Mouse (Mus musculus) kidney, postnatal 0 days (tissue): Measurements from ENCODE around the gene Trpc3. TPM values are rescaled to one million over a fixed set of nuclear protein-coding genes. Genes with fewer than 3 reads are reported as not detected.

Source experiments
- ATAC-seq: fragments of 200-750 bp; cut with Nextera tagmentation; replicated peaks from 2 replicates; pipeline ENCODE4 v1.8.0; 2017; ENCODE audit warnings: low read depth, moderate number of reproducible peaks, moderate TSS enrichment, moderate library complexity; ENCODE audit not compliant: low FRiP score
- DNase-seq: peaks from one replicate; pipeline ENCODE4 v3.0.0-alpha.2; 2016; ENCODE audit warnings: low spot score
- H3K27ac ChIP-seq: fragments of 300-500 bp; sonication (generic); 2 replicates; pipeline ENCODE4 v1.5.1; 2014; ENCODE audit warnings: mild to moderate bottlenecking
- H3K27me3 ChIP-seq: fragments of 300-500 bp; sonication (generic); 2 replicates; pipeline ENCODE4 v1.6.1; 2014; ENCODE audit warnings: low read length, mixed read lengths; ENCODE audit not compliant: insufficient read depth
- H3K36me3 ChIP-seq: fragments of 300-500 bp; sonication (generic); 2 replicates; pipeline ENCODE4 v1.6.1; 2014; ENCODE audit warnings: low read length, mixed read lengths; ENCODE audit not compliant: insufficient read depth
- H3K4me1 ChIP-seq: fragments of 300-500 bp; sonication (generic); replicated peaks from 2 replicates; pipeline ENCODE4 v1.6.1; 2014; ENCODE audit warnings: antibody characterized with exemption, low read length, mixed read lengths; ENCODE audit not compliant: insufficient read depth
- H3K4me2 ChIP-seq: fragments of 300-500 bp; sonication (generic); 2 replicates; pipeline ENCODE4 v1.6.1; 2014; ENCODE audit warnings: mild to moderate bottlenecking, low read length, moderate library complexity, mixed read lengths
- H3K4me3 ChIP-seq: fragments of 300-500 bp; sonication (generic); replicated peaks from 2 replicates; pipeline ENCODE4 v1.5.1; 2014; ENCODE audit warnings: low read depth, low read length
- H3K9ac ChIP-seq: fragments of 300-500 bp; sonication (generic); 2 replicates; pipeline ENCODE4 v1.6.1; 2014; ENCODE audit warnings: low read depth, low read length
- H3K9me3 ChIP-seq: fragments of 300-500 bp; sonication (generic); replicated peaks from 2 replicates; pipeline ENCODE4 v1.6.1; 2016; ENCODE audit warnings: low read length, inconsistent platforms, mixed read lengths
- CTCF ChIP-seq: IDR thresholded peaks from 2 replicates; pipeline ENCODE4 v1.5.1; 2016; ENCODE audit warnings: antibody characterized with exemption, low read depth, mild to moderate bottlenecking, moderate library complexity
- WGBS: fragments of 180-500 bp; shearing (Covaris S2); extraction: QIAGEN DNeasy Blood & Tissue Kit; methylation state at CpG from one replicate; pipeline ENCODE4 v1.1.7; 2014; 5-methylcytosine and 5-hydroxymethylcytosine counted together
- polyA plus RNA-seq: library from polyadenylated mRNA; unstranded; fragments of >200 nt; fragmentation: Nextera tagmentation; extraction: Ambion mirVana; gene quantifications from 2 replicates; pipeline ENCODE4 v1.2.1, GENCODE M21; 2015

Trpc3 gene
- polyA plus RNA-seq, result 5.5 and 6.0 TPM in 2 replicates

DNA sequence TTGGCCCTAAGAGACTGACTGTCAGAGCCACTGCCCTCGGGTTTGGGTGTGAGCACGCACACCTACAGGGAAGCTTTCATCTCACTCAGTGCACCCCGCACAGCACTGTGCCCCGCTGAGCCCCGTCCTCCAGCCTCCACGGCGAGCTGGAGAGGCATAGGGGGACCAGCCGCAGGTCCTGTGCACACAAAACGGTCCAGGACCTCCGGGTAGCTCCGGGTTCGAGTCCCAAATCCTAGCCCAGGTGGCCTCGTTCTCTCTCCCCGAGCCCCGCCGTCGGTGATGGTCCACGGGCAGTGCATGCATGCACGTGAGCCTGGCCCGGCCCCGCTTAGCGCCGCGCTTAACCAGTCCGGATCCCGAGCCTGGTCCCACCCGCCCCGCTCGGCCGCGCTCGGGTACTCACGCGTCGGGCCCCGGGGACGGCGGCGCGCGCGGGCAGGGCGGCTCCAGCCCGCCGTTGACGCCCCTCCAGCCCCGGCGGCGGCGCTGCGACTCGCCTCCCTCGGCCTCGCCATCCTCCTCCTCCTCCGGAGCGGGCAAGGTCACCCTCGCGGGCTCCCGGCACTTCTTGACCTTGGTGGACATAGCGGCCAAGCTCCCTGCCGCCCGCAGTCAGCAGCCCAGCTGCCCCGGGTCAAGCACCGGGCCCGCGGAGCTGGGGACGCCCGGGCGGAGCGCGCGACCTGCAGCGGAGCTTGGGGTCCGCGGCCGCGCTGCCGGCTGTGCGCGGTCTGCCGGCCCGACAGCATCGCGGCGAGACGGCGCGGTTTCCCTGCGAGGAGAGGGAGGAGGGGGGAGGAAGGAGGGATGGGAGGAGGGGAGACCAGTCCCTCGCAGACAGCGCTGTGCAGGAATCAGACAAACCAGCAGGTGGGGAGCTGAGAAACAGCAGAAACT is at the start of gene Trpc3:
Gene Trpc3 (minus strand): TSS at position 776 of the 900 bp plus-strand sequence.
- Histone ChIP-seq H3K27ac (0 out of 2 replicates have a peak within 1 kb of the TSS, but pooled peaks have one; percentile 47), H3K9ac (peak within 1 kb of the TSS; percentile 62), H3K36me3 (no peaks in the 10 kb centered on the region), H3K4me3 (peak within 1 kb of the TSS; percentile 69), H3K4me1 (peaks cover 6% of the 10 kb centered on the region; the same call in 1 of the 2 replicates), H3K27me3 (no peaks in the 10 kb centered on the region), H3K9me3 (no peaks in the 10 kb centered on the region), H3K4me2 (peak within 1 kb of the TSS; percentile 81)
- WGBS, result under 1% methylated on average over 88 of the region's 91 CpGs
- DNase-seq (peak; percentile 79), ATAC-seq (peak; percentile 79)
- TF ChIP-seq CTCF, result peak; percentile 39; the same call in 1 of the 2 replicates

DNA sequence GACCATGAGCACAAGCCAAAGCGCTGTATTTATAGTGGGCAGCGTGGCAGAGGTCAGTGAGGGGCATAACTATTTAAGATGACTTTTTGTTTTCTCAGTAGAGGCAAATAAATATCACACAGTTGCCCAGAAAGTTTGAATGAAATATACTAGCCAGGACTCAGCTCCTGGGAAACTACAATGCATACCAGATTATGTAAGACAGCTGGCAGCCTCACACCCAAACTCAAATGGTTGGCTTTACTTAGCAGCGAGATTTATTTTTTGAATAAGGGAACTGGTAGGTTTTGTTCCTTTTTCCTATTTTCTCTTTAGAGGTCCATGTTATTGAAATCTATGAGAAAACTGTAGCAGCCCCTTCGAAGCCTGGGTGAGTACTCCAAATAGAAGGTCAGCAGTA is 48.1 kb upstream of the Trpc3 start:
- H3K4me3 ChIP-seq, result no peak overlapping the region
- no peaks in the 10 kb centered on the region for H3K36me3 ChIP-seq
- DNase-seq, result no peak
- WGBS, result 48% methylated on average over 4 of the region's 4 CpGs
- H3K9ac ChIP-seq, result no peak overlapping the region
- no peaks in the 10 kb centered on the region for H3K4me1 ChIP-seq
- ATAC-seq, result no peak
- no peak for TF ChIP-seq CTCF
- H3K4me2 ChIP-seq, result no peak overlapping the region
- no peaks in the 10 kb centered on the region for H3K27me3 ChIP-seq
- H3K9me3 ChIP-seq, result no peaks in the 10 kb centered on the region
- H3K27ac ChIP-seq, result no peak overlapping the region

DNA sequence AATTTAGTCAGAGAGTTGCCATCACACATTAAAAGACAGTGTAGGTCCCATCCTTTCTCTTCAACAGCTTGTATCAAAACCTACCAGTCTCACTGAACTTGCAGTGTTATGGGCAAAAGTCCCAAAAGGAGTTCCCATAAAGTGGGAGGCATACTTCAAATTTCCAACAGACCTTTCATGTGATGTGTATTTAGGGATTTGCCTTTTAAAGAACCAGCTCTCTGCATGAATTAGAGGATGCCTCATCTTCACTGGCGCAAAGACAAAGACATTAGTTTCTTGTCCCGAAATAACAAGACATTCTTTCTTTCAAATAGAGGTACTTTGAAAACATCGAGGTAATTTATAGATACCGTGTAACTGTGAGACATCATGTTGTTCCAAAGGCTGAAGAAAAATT is 43.1 kb upstream of the Trpc3 start:
- 89% methylated on average over 4 of the region's 4 CpGs for WGBS
- Histone ChIP-seq H3K27ac (no peak overlapping the region), H3K4me1 (no peaks in the 10 kb centered on the region), H3K27me3 (no peaks in the 10 kb centered on the region), H3K4me3 (no peak overlapping the region), H3K9ac (no peak overlapping the region), H3K4me2 (no peak overlapping the region), H3K9me3 (no peaks in the 10 kb centered on the region), H3K36me3 (no peaks in the 10 kb centered on the region)
- ATAC-seq, result no peak
- TF ChIP-seq CTCF, result no peak
- DNase-seq, result no peak

DNA sequence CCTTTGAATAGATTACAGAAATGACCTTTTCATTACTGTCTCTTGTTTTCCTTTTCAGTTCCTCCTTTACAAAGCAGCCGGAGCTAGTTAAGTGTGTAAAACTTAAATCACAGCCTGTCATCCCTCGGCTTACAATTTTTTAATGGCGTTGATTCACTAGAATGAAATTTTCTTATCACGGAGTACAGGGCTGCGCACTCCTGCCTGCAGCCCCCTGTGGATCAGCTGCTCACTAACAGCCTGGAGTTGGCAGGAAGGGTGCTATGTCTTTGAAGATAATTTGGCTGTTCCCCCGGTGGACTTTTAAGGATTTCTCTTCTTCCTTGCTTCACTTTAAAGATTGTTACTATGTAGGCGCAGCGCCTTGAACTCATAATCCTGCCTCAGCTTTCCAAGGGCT is 36.6 kb upstream of the Trpc3 start:
- Histone ChIP-seq H3K9me3 (no peaks in the 10 kb centered on the region), H3K36me3 (no peaks in the 10 kb centered on the region), H3K9ac (no peak overlapping the region), H3K27me3 (no peaks in the 10 kb centered on the region), H3K4me1 (no peaks in the 10 kb centered on the region), H3K4me3 (no peak overlapping the region), H3K4me2 (no peak overlapping the region), H3K27ac (no peak overlapping the region)
- no peak for ATAC-seq
- TF ChIP-seq CTCF, result no peak
- WGBS, result 69% methylated on average over 8 of the region's 8 CpGs
- no peak for DNase-seq

GRCm38 (mm10) chr3:36721850-36722249 is 31.9 kb upstream of the Trpc3 start:
- H3K4me1 ChIP-seq, result no peaks in the 10 kb centered on the region
- no peak for TF ChIP-seq CTCF
- H3K4me3 ChIP-seq, result no peak overlapping the region
- no peaks in the 10 kb centered on the region for H3K27me3 ChIP-seq
- H3K9ac ChIP-seq, result no peak overlapping the region
- ATAC-seq (no peak), DNase-seq (no peak)
- no peaks in the 10 kb centered on the region for H3K36me3 ChIP-seq
- WGBS, result 71% methylated on average over 3 of the region's 3 CpGs
- no peak overlapping the region for H3K27ac ChIP-seq
- no peak overlapping the region for H3K4me2 ChIP-seq
- H3K9me3 ChIP-seq, result no peaks in the 10 kb centered on the region

DNA sequence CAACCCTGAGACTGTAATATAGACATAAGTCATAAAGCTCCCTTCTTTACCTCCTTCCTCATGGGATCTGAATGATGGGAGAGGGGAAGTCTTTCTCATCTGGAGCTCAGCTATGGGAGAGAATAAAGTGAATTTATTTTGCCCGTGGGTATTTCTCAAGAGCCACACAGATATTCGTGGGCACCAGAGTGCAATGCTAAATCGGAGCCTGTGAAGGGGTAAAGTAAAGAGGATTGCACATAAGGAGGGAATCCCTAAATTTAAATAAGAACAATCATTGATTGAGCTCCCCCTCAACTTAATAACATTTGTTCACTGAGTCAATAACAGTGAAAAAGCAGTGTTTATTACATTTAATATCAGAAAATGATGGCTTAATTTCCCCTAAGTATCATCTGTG is 19.6 kb upstream of the Trpc3 start:
- H3K27me3 ChIP-seq, result no peaks in the 10 kb centered on the region
- no peak overlapping the region for H3K27ac ChIP-seq
- no peak for ATAC-seq
- no peaks in the 10 kb centered on the region for H3K36me3 ChIP-seq
- no peak overlapping the region for H3K4me3 ChIP-seq
- no peak for TF ChIP-seq CTCF
- 65% methylated on average over 3 of the region's 3 CpGs for WGBS
- DNase-seq, result no peak
- H3K4me1 ChIP-seq, result no peaks in the 10 kb centered on the region
- H3K9me3 ChIP-seq, result no peaks in the 10 kb centered on the region
- no peak overlapping the region for H3K9ac ChIP-seq
- H3K4me2 ChIP-seq, result no peak overlapping the region
